Mouse (Mus musculus) neural tube, embryonic 14.5 days (tissue): ENCODE results near the gene Tmprss5. TPM values are rescaled to one million over a fixed set of nuclear protein-coding genes. Genes with fewer than 3 reads are reported as not detected.

ENCODE experiments used
- ATAC-seq: fragments of 200-750 bp; cut with Nextera tagmentation; 2 replicates; pipeline ENCODE4 v1.8.0; 2017; ENCODE audit warnings: low read depth, mild to moderate bottlenecking, moderate TSS enrichment, moderate library complexity
- H3K27ac ChIP-seq: fragments of 300-500 bp; sonication (generic); 2 replicates; pipeline ENCODE4 v1.5.1; 2014; ENCODE audit warnings: low read depth, mild to moderate bottlenecking, control low read depth, low read length, moderate library complexity, mixed read lengths
- H3K27me3 ChIP-seq: fragments of 300-500 bp; sonication (generic); 2 replicates; pipeline ENCODE4 v1.6.1; 2014; ENCODE audit warnings: low read length; ENCODE audit not compliant: control insufficient read depth, insufficient read depth
- H3K36me3 ChIP-seq: fragments of 300-500 bp; sonication (generic); 2 replicates; pipeline ENCODE4 v1.6.1; 2014; ENCODE audit warnings: low read length, mixed read lengths; ENCODE audit not compliant: control insufficient read depth, insufficient read depth
- H3K4me1 ChIP-seq: fragments of 300-500 bp; sonication (generic); 2 replicates; pipeline ENCODE4 v1.6.1; 2014; ENCODE audit warnings: low read length; ENCODE audit not compliant: control insufficient read depth, insufficient read depth
- H3K4me2 ChIP-seq: fragments of 300-500 bp; sonication (generic); 2 replicates; pipeline ENCODE4 v1.6.1; 2014; ENCODE audit warnings: mild to moderate bottlenecking, low read depth, low read length, control low read depth
- H3K4me3 ChIP-seq: fragments of 300-500 bp; sonication (generic); 2 replicates; pipeline ENCODE4 v1.5.1; 2014; ENCODE audit warnings: low read depth, low read length, control low read depth, mixed read lengths
- H3K9ac ChIP-seq: fragments of 300-500 bp; sonication (generic); replicated peaks from 2 replicates; pipeline ENCODE4 v1.6.1; 2014; ENCODE audit warnings: low read depth, mild to moderate bottlenecking, control low read depth, low read length, mixed read lengths
- H3K9me3 ChIP-seq: fragments of 300-500 bp; sonication (generic); 2 replicates; pipeline ENCODE4 v1.6.1; 2016; ENCODE audit warnings: low read length; ENCODE audit not compliant: control insufficient read depth
- WGBS: fragments of 180-500 bp; shearing (Covaris S2); extraction: QIAGEN DNeasy Blood & Tissue Kit; methylation state at CpG from one replicate; pipeline ENCODE4 v1.1.7; 2014; 5-methylcytosine and 5-hydroxymethylcytosine counted together
- polyA plus RNA-seq: library from polyadenylated mRNA; unstranded; fragments of >200 nt; fragmentation: Nextera tagmentation; extraction: Ambion mirVana; gene quantifications from 2 replicates; pipeline ENCODE4 v1.2.1, GENCODE M21; 2014

Gene Tmprss5
- polyA plus RNA-seq: 2.1 TPM in 2 replicates

DNA sequence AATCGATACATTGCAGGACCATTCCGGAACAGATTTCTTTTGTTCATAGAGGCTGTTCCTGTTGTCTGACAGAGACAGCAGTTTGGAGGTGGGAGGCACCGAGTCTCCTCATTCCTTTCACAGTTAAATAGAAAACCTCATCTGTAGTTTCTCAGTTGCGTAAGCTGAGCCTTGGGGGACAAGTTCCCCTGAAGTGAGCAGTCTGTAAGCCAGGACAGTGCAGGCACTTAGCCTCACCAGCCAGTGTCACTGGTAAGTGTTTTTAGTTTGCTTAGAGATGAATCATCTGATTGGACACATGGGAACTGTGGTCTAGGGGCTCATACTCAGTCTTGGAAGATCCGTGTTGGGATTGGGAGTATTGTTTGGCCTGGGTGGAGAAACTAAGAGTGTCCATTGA lies at the start of gene Tmprss5:
TSS of gene Tmprss5 (plus strand) at position 154 of the 400 bp plus-strand sequence.
- Histone ChIP-seq H3K4me3 (no peak within 1 kb of the TSS), H3K9me3 (no peaks in the 10 kb centered on the region), H3K27me3 (no peaks in the 10 kb centered on the region), H3K4me1 (no peaks in the 10 kb centered on the region), H3K27ac (no peak within 1 kb of the TSS), H3K36me3 (peaks cover 13% of the 10 kb centered on the region; the same call in 1 of the 2 replicates), H3K4me2 (no peak within 1 kb of the TSS), H3K9ac (no peak within 1 kb of the TSS)
- ATAC-seq: no peak
- WGBS: 48% methylated on average over 5 of the region's 5 CpGs

DNA sequence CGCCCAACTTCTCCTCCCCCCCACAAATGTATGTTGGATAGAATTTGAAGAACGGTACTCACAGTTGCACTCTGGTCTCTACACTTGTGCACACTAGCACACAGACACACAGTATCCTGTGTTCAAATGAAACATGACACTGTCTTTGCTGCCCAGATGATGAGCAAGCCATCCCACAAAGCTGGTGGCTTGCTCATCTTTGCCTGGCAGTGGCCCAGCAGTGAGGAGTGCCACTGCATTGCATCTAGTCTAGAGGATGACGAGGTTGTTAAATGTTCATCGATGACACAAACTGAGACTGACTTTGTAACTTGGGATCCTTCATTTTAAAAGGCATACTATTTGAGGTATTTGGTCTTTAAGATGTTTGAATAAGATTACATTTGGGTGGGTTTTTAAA lies 46.3 kb upstream of the Tmprss5 start:
- Histone ChIP-seq H3K27me3 (no peaks in the 10 kb centered on the region), H3K4me2 (no peak overlapping the region), H3K4me1 (no peaks in the 10 kb centered on the region), H3K27ac (no peak overlapping the region), H3K9me3 (no peaks in the 10 kb centered on the region), H3K9ac (no peak overlapping the region), H3K4me3 (no peak overlapping the region), H3K36me3 (peaks cover 30% of the 10 kb centered on the region)
- WGBS: 97% methylated on average over 4 of the region's 4 CpGs
- ATAC-seq: no peak

DNA sequence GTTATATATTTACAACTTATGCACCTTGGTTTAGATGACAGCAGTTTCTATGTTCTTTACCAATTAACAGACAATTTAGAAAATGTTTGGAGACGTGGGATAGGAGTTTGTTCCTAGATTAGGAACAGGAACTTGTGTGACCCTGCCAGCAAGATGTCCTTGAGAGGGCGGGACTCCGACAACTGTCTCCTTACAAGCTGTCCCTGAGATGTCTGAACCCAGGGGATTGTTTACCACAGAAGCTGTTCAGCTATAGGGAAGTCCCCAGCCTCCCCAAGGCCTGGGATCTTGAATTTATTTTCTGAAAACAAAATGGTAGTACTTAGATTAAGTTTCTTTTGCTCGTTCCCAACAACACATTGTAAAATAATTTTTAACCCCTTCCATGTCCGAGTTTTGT lies 30.2 kb upstream of the Tmprss5 start:
- Histone ChIP-seq H3K27me3 (no peaks in the 10 kb centered on the region), H3K4me1 (no peaks in the 10 kb centered on the region), H3K27ac (no peak overlapping the region), H3K36me3 (no peaks in the 10 kb centered on the region), H3K4me3 (no peak overlapping the region), H3K9me3 (no peaks in the 10 kb centered on the region), H3K4me2 (no peak overlapping the region), H3K9ac (no peak overlapping the region)
- 81% methylated on average over 5 of the region's 5 CpGs for WGBS
- ATAC-seq: no peak

- H3K4me1 ChIP-seq: no peaks in the 10 kb centered on the region
- ATAC-seq: no peak
- H3K36me3 ChIP-seq: no peaks in the 10 kb centered on the region
- no peak overlapping the region for H3K4me3 ChIP-seq
- H3K27ac ChIP-seq: no peak overlapping the region
- H3K4me2 ChIP-seq: no peak overlapping the region
- H3K9ac ChIP-seq: no peak overlapping the region
- H3K9me3 ChIP-seq: no peaks in the 10 kb centered on the region
- H3K27me3 ChIP-seq: no peaks in the 10 kb centered on the region
- 15% methylated on average over 5 of the region's 5 CpGs for WGBS
Measured at GRCm38 (mm10) chr9:49051349-49051748, 29.7 kb upstream of the Tmprss5 start.

GRCm38 (mm10) chr9:49054028-49054427 lies 27.0 kb upstream of the Tmprss5 start:
- no peak for ATAC-seq
- WGBS: 81% methylated on average over 3 of the region's 3 CpGs
- H3K27me3 ChIP-seq: no peaks in the 10 kb centered on the region

DNA sequence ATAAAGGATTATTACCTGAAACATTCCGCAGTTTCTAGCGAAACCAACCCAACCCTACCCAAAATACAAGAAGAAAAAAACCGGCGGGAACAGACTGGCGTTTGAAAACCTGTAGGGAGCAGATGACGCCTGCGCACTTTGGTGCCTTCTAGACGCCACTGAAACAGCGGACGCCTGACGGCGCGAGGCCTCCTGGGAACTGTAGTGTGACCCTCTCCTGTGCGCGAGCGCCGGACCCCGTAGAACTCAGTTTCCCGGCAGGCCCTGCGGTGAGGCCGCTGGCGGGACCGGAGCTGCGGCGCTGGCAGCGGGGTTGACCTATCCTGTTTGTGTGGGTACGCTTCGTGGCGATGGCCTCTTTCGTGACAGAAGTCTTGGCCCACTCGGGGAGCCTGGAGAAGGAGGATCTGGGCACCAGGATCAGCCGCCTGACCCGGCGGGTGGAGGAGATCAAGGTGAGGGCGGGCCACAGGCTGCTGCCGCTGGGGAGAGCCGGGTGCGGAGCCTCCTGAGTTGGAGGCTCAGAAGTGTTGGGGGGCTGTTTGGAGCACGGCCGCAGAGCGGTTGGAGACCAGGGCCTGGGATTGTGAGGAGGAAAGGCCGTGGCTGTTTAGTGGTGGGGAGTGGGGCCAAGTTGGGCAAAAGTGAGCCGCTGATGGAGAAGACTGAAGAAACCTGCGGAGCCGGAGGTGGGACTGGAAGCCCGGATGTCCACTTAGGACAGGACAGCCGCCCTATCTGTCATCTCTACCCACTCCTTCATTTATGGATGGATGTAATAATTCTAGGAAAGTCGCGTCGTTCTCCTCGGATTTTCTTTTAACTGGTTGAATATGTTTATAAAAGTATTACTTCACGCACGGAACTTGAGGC lies 25.5 kb upstream of the Tmprss5 start, which contains the start of gene Zw10:
TSS of gene Zw10 (plus strand) at position 281 of the 873 bp plus-strand sequence.
- Histone ChIP-seq H3K9ac (peak within 1 kb of the TSS; percentile 84), H3K4me3 (peak within 1 kb of the TSS; percentile 89), H3K27me3 (no peaks in the 10 kb centered on the region), H3K4me2 (peak within 1 kb of the TSS; percentile 68), H3K27ac (no peak within 1 kb of the TSS), H3K36me3 (peaks cover 4% of the 10 kb centered on the region; the same call in 1 of the 2 replicates), H3K9me3 (no peaks in the 10 kb centered on the region), H3K4me1 (no peaks in the 10 kb centered on the region; the same call in 1 of the 2 replicates)
- peak; percentile 99 for ATAC-seq
- 1% methylated on average over 53 of the region's 53 CpGs for WGBS

More at GRCm38 (mm10) chr9:49054028-49054427, 27.0 kb upstream of the Tmprss5 start:
- H3K9ac ChIP-seq: no peak overlapping the region
- H3K9me3 ChIP-seq: no peaks in the 10 kb centered on the region
- no peak overlapping the region for H3K27ac ChIP-seq
- H3K4me1 ChIP-seq: no peaks in the 10 kb centered on the region; the same call in 1 of the 2 replicates
- H3K4me3 ChIP-seq: no peak overlapping the region
- H3K4me2 ChIP-seq: no peak overlapping the region
- H3K36me3 ChIP-seq: no peaks in the 10 kb centered on the region

GRCm38 (mm10) chr9:49076847-49077246 lies 4.2 kb upstream of the Tmprss5 start:
- no peaks in the 10 kb centered on the region for H3K27me3 ChIP-seq
- no peaks in the 10 kb centered on the region for H3K9me3 ChIP-seq
- no peak overlapping the region for H3K4me3 ChIP-seq
- H3K4me2 ChIP-seq: no peak overlapping the region
- no peak overlapping the region for H3K27ac ChIP-seq
- WGBS: 94% methylated on average over 3 of the region's 3 CpGs
- H3K36me3 ChIP-seq: peaks cover 18% of the 10 kb centered on the region
- no peaks in the 10 kb centered on the region for H3K4me1 ChIP-seq
- no peak overlapping the region for H3K9ac ChIP-seq
- ATAC-seq: no peak

GRCm38 (mm10) chr9:49081561-49081960 lies 501 bp downstream of the Tmprss5 start:
- Histone ChIP-seq H3K27me3 (no peaks in the 10 kb centered on the region), H3K36me3 (peaks cover 13% of the 10 kb centered on the region; the same call in 1 of the 2 replicates), H3K4me2 (no peak overlapping the region), H3K4me3 (no peak overlapping the region), H3K4me1 (no peaks in the 10 kb centered on the region), H3K9ac (no peak overlapping the region), H3K27ac (no peak overlapping the region), H3K9me3 (no peaks in the 10 kb centered on the region)
- no peak for ATAC-seq
- 3% methylated on average over 4 of the region's 4 CpGs for WGBS

DNA sequence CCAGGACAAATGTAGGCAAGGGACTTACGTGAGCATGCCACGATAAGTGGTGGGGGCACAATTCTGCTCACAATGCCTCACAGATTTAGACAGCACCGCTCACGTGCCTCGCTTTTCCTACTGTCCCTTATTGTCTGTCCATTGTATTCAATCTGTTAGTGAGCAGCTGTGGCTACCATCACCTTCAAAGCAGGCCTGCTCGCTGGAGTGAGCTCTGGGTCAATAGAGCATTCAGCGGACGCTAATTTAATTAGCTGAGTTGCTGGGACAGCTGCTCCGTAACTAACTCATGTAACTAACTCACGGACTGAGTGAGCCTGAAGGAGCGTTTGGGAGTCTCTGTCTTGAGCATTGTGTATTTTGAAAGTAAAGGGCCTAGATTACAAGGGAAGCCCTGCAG lies 6.3 kb downstream of the Tmprss5 start:
- Histone ChIP-seq H3K27ac (no peak overlapping the region), H3K4me1 (0 out of 2 replicates have a peak, but pooled peaks cover 3% of the 10 kb centered on the region), H3K9me3 (no peaks in the 10 kb centered on the region), H3K4me2 (no peak overlapping the region), H3K9ac (no peak overlapping the region), H3K36me3 (no peaks in the 10 kb centered on the region), H3K4me3 (no peak overlapping the region), H3K27me3 (no peaks in the 10 kb centered on the region)
- WGBS: 16% methylated on average over 11 of the region's 11 CpGs
- ATAC-seq: no peak
